Mouse (Mus musculus): ENCODE measurements at regions not wholly inside any gene's neighbourhood (a gene's known extent, or its start where the extent isn't known, plus 50 kb on each side); places are given as distances from the start of the nearest gene placed in this dataset.

DNA sequence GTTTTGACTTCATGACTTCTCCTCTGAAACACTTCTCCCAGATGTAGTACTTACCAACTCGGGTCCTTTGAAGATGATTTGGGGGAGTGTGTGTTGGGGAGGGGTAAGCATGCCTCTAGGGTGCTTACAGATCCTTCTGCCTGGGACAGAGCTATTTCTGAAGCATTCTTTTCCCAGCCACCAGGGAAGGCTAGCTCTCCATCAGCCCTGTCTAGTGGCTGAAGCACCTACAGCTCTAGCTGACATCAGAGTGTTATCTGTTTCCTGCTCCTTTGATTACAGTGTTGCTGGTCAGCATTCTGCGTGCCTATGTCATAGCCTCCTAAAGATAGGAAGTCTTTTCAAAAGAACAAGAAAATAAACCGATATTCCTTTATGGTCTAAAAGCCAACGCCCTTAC is 232.2 kb upstream of the Tsc22d2 start:
- ATAC-seq = peak; percentile 63
- Histone ChIP-seq H3K9me3 (ENCODE audit: control insufficient read depth) (no peaks in the 10 kb centered on the region), H3K4me3 (ENCODE audit: low read depth, low read length) (no peak overlapping the region), H3K4me1 (replicated peaks; ENCODE audit: control insufficient read depth, insufficient read depth, low read length) (no peaks in the 10 kb centered on the region), H3K4me2 (replicated peaks; ENCODE audit: low read depth) (no peak overlapping the region), H3K27ac (ENCODE audit: low read depth, low read length) (no peak overlapping the region), H3K27me3 (replicated peaks; ENCODE audit: control insufficient read depth, insufficient read depth, low read length) (no peaks in the 10 kb centered on the region), H3K36me3 (ENCODE audit: control insufficient read depth, insufficient read depth) (no peaks in the 10 kb centered on the region), H3K9ac (ENCODE audit: low read depth, low read length) (no peak overlapping the region)
- WGBS = 43% methylated on average over 4 of the region's 4 CpGs
- TF ChIP-seq CTCF (IDR thresholded peaks at IDR 0.05; ENCODE audit: low read depth) = peak; percentile 55

DNA sequence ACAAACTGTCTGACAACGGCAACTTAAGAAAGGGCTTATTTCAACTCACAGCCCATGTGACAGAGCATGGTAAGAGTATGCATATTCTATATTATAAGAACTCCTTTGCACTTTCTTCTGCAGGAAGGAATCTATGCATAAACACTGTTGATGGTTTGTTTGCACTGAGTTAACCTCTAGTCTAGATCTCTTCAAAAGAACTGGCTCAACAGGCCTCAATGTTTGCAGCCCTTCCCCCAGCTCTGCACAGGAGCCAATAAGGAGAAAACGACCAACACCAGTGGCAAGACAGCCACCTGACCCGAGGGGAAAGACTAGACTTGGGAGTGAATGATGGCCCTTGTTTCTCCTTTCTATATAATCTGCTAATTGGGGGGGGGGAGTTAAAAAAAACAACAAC is 231.2 kb upstream of the Tsc22d2 start:
- no peak overlapping the region for H3K27ac ChIP-seq (ENCODE audit: low read depth, low read length)
- H3K4me1 ChIP-seq (replicated peaks; ENCODE audit: control insufficient read depth, insufficient read depth, low read length) = no peaks in the 10 kb centered on the region
- no peak overlapping the region for H3K4me2 ChIP-seq (replicated peaks; ENCODE audit: low read depth)
- TF ChIP-seq CTCF (IDR thresholded peaks at IDR 0.05; ENCODE audit: low read depth) = no peak
- ATAC-seq = no peak
- no peaks in the 10 kb centered on the region for H3K9me3 ChIP-seq (ENCODE audit: control insufficient read depth)
- H3K4me3 ChIP-seq (ENCODE audit: low read depth, low read length) = no peak overlapping the region
- WGBS = 27% methylated on average over 3 of the region's 3 CpGs
- H3K36me3 ChIP-seq (ENCODE audit: control insufficient read depth, insufficient read depth) = no peaks in the 10 kb centered on the region
- no peak overlapping the region for H3K9ac ChIP-seq (ENCODE audit: low read depth, low read length)
- H3K27me3 ChIP-seq (replicated peaks; ENCODE audit: control insufficient read depth, insufficient read depth, low read length) = no peaks in the 10 kb centered on the region

DNA sequence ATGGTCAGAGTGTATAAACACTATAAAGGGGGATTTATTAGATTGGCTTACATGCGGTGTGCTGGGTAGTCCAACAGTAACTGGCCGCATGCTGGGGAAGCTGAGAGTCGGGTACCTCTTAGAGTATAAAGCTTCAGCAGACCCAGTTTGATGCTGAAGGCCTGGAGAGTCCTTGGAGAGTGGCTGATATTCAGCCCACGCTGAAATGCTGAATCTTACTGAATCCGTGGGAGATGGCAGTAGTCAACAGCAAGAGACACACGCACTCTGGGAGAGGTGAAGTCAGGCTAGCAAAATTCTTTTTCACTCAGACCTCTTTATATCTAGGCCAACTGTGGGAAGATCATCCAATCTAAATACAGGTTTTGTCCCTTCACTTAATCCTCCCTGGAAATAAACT is 214.1 kb upstream of the Tsc22d2 start:
- WGBS = 88% methylated on average over 6 of the region's 6 CpGs
- no peak for ATAC-seq
- no peaks in the 10 kb centered on the region for H3K4me1 ChIP-seq (replicated peaks; ENCODE audit: control insufficient read depth, insufficient read depth, low read length)
- H3K36me3 ChIP-seq (ENCODE audit: control insufficient read depth, insufficient read depth) = no peaks in the 10 kb centered on the region
- no peaks in the 10 kb centered on the region for H3K9me3 ChIP-seq (ENCODE audit: control insufficient read depth)
- no peak overlapping the region for H3K4me3 ChIP-seq (ENCODE audit: low read depth, low read length)
- no peak for TF ChIP-seq CTCF (IDR thresholded peaks at IDR 0.05; ENCODE audit: low read depth)
- no peak overlapping the region for H3K4me2 ChIP-seq (replicated peaks; ENCODE audit: low read depth)
- no peak overlapping the region for H3K9ac ChIP-seq (ENCODE audit: low read depth, low read length)
- no peaks in the 10 kb centered on the region for H3K27me3 ChIP-seq (replicated peaks; ENCODE audit: control insufficient read depth, insufficient read depth, low read length)
- no peak overlapping the region for H3K27ac ChIP-seq (ENCODE audit: low read depth, low read length)

DNA sequence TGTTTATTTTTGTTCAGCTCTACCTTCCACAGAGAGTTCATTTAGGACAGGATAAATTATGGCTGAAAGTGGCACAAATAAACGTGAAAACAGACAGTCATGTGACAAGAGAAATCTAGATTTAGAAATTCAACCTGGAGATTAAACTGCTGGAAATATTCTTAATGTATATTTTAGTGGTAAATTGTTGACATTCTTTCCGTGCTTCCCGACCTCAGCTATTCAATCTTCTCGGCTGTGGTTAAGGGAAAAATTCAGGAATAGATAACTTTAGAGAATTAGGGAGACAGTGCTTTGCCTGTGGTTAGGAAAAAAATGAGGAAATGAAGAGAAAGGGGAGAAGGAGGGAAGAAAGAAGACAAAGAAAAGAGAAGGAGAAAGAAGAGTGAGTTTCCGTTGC is 211.7 kb upstream of the Tsc22d2 start:
- 48% methylated on average over 5 of the region's 5 CpGs for WGBS
- Histone ChIP-seq H3K4me2 (replicated peaks; ENCODE audit: low read depth) (no peak overlapping the region), H3K36me3 (ENCODE audit: control insufficient read depth, insufficient read depth) (no peaks in the 10 kb centered on the region), H3K4me1 (replicated peaks; ENCODE audit: control insufficient read depth, insufficient read depth, low read length) (no peaks in the 10 kb centered on the region), H3K27me3 (replicated peaks; ENCODE audit: control insufficient read depth, insufficient read depth, low read length) (no peaks in the 10 kb centered on the region), H3K27ac (ENCODE audit: low read depth, low read length) (no peak overlapping the region), H3K9ac (ENCODE audit: low read depth, low read length) (no peak overlapping the region), H3K4me3 (ENCODE audit: low read depth, low read length) (no peak overlapping the region), H3K9me3 (ENCODE audit: control insufficient read depth) (no peaks in the 10 kb centered on the region)
- ATAC-seq = no peak
- TF ChIP-seq CTCF (IDR thresholded peaks at IDR 0.05; ENCODE audit: low read depth) = no peak

DNA sequence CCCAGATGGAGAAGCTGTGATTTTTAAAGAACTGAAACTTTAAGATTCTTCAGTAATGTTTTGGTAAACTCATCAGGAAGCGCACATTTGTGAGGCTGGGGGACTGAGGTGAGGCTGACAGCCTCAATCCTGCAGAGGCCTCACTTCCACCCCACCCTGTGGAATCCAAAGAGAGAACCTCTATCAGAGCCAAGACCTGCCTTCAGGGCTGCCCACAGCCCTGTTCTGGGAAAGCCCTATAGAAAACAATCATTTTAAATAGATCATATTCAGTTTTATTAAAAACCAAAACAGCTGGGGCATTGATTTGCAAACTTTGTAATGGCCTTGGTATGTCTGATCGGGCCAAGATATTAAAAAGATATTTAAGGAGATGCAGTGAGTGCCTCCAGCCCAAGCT is 210.7 kb upstream of the Tsc22d2 start:
- no peak overlapping the region for H3K27ac ChIP-seq (ENCODE audit: low read depth, low read length)
- no peak overlapping the region for H3K4me2 ChIP-seq (replicated peaks; ENCODE audit: low read depth)
- ATAC-seq = no peak
- WGBS = 79% methylated on average over 2 of the region's 2 CpGs
- H3K36me3 ChIP-seq (ENCODE audit: control insufficient read depth, insufficient read depth) = no peaks in the 10 kb centered on the region
- no peaks in the 10 kb centered on the region for H3K4me1 ChIP-seq (replicated peaks; ENCODE audit: control insufficient read depth, insufficient read depth, low read length)
- H3K9me3 ChIP-seq (ENCODE audit: control insufficient read depth) = no peaks in the 10 kb centered on the region
- H3K27me3 ChIP-seq (replicated peaks; ENCODE audit: control insufficient read depth, insufficient read depth, low read length) = no peaks in the 10 kb centered on the region
- no peak overlapping the region for H3K9ac ChIP-seq (ENCODE audit: low read depth, low read length)
- H3K4me3 ChIP-seq (ENCODE audit: low read depth, low read length) = no peak overlapping the region
- no peak for TF ChIP-seq CTCF (IDR thresholded peaks at IDR 0.05; ENCODE audit: low read depth)

DNA sequence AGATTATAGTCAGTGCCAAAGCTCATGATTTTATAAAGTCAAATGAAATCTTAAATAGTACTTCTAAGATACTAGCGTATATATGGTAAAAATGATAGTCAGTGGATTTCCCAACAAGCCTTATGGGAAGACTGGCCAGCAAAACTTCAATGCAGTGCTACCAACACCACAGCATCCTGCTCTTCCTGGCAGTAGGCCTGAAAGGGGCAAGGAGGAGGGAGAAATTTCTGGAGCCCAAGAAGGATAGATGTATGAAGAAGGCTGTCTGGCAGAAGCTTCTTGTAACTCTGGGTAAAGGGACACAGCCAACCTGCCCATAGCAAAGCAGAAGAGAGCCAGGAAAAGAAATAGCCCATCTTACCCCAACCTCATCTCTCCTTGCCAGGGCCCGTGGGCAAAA is 209.0 kb upstream of the Tsc22d2 start:
- TF ChIP-seq CTCF (IDR thresholded peaks at IDR 0.05; ENCODE audit: low read depth) = no peak
- 87% methylated on average over 2 of the region's 2 CpGs for WGBS
- no peaks in the 10 kb centered on the region for H3K27me3 ChIP-seq (replicated peaks; ENCODE audit: control insufficient read depth, insufficient read depth, low read length)

GRCm38 (mm10) chr3:58206776-58207398 is 207.6 kb upstream of the Tsc22d2 start:
- Histone ChIP-seq H3K4me2 (replicated peaks; ENCODE audit: low read depth) (no peak overlapping the region), H3K4me1 (replicated peaks; ENCODE audit: control insufficient read depth, insufficient read depth, low read length) (no peaks in the 10 kb centered on the region), H3K36me3 (ENCODE audit: control insufficient read depth, insufficient read depth) (no peaks in the 10 kb centered on the region), H3K9ac (ENCODE audit: low read depth, low read length) (no peak overlapping the region), H3K27me3 (replicated peaks; ENCODE audit: control insufficient read depth, insufficient read depth, low read length) (no peaks in the 10 kb centered on the region), H3K27ac (ENCODE audit: low read depth, low read length) (no peak overlapping the region), H3K4me3 (ENCODE audit: low read depth, low read length) (no peak overlapping the region), H3K9me3 (ENCODE audit: control insufficient read depth) (no peaks in the 10 kb centered on the region)
- TF ChIP-seq CTCF (IDR thresholded peaks at IDR 0.05; ENCODE audit: low read depth) = no peak
- ATAC-seq = no peak
- 62% methylated on average over 5 of the region's 5 CpGs for WGBS

More for the DNA sequence above, 209.0 kb upstream of the Tsc22d2 start:
- Histone ChIP-seq H3K9me3 (ENCODE audit: control insufficient read depth) (no peaks in the 10 kb centered on the region), H3K4me3 (ENCODE audit: low read depth, low read length) (no peak overlapping the region), H3K4me2 (replicated peaks; ENCODE audit: low read depth) (no peak overlapping the region), H3K9ac (ENCODE audit: low read depth, low read length) (no peak overlapping the region), H3K4me1 (replicated peaks; ENCODE audit: control insufficient read depth, insufficient read depth, low read length) (no peaks in the 10 kb centered on the region), H3K36me3 (ENCODE audit: control insufficient read depth, insufficient read depth) (no peaks in the 10 kb centered on the region), H3K27ac (ENCODE audit: low read depth, low read length) (no peak overlapping the region)
- no peak for ATAC-seq

Data from intestine, postnatal 0 days (tissue).